Mouse (Mus musculus): ENCODE measurements around the gene Coa3.

Coa3 gene

DNA sequence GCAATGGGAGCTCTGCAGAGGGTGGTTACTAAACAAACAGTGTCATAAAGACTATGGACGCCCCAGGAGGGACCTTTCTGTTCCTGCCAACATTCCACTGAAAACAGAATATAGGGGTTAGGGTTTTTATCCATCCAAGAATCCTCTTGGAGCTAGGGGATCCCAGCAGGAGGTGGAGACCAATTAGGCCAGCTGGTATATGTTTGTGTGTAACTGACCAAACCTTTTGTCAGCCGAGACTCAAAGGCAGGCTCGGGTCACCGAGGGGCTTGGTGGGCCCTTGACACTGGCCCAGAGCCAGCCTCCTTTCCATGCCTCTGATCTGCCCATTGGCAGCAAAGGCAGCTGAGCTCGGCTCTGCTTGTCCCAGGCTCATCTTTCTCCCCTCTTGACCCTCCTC is 4.0 kb upstream of the Coa3 start:
- no peak for DNase-seq (ENCODE audit: low spot score in 2 of 2)

GRCm38 (mm10) chr11:101280837-101281236 is 1.9 kb upstream of the Coa3 start:
- DNase-seq (ENCODE audit: low spot score in 2 of 2) = no peak

GRCm38 (mm10) chr11:101279193-101279569 is 267 bp upstream of the Coa3 start:
- DNase-seq (ENCODE audit: low spot score in 2 of 2) = no peak

DNA sequence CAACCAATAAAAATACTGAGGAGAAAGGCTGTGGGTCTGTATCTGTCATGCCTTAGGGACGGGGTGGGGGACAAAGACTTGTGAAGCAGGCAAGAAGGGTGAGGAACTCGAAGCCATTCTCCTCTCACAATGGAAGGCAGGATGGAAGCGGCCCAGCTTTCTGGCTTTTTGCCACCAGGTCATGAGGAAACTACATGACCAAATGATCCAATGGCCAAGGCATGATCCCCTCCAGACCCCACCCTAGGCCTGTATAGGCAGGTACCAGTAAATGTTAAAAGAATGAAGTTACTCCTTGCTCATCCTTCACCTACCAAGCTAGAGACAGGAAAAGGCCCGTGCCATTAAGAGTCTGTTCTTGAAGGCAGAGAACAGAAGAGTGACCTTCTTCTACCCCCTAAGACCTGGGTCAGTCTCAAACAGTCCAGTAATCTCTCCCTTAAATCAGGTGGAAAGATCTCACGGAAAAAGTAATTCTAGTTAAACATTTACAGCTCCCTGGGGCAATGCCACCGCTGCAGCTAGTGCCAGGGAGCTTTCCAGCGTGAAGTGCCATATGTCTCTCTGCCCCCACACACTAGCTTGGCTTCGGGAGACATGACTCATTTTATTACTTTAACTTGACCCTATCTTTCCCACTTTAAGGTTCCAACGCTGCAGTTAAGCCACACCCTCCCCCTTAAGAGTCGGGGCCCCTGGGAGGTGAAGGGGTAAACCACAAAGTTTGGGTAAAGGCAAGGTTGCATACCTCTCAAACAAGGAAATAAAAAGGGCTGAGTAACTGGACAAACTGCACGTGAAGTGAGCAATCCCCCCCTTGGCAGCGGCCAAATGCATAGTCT is 1.3 kb downstream of the Coa3 start:
- peak; percentile 26 to 32 for DNase-seq (ENCODE audit: low spot score in 2 of 2)

- no peak for DNase-seq (ENCODE audit: low spot score in 2 of 2)
Measured at GRCm38 (mm10) chr11:101276319-101277070, 2.4 kb downstream of the Coa3 start.

DNA sequence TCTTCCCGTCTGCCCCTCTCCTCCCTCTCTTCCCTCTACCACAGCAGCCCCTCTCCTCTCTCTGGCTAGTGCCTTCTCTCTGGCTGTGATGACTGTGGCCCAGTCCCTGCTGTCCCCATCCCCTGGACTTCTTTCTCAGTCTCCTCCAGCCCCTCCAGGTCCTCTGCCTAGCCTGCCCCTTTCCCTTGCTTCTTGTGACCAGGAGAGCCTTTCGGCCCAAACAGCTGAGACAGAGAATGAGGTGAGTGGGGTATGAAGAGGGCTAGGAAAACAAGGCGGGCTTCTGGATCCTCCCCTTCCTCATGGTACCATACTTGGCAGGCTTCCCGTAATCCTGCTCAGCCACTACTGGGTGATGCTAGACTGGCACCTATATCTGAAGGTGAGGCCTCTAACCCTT is 3.6 kb downstream of the Coa3 start:
- no peak for DNase-seq (ENCODE audit: low spot score in 2 of 2)

GRCm38 (mm10) chr11:101272446-101272845 is 6.5 kb downstream of the Coa3 start:
- DNase-seq (ENCODE audit: low spot score in 2 of 2) = no peak

- no peak for DNase-seq (ENCODE audit: low spot score in 2 of 2)
Measured at GRCm38 (mm10) chr11:101269577-101270116, 9.3 kb downstream of the Coa3 start.

DNA sequence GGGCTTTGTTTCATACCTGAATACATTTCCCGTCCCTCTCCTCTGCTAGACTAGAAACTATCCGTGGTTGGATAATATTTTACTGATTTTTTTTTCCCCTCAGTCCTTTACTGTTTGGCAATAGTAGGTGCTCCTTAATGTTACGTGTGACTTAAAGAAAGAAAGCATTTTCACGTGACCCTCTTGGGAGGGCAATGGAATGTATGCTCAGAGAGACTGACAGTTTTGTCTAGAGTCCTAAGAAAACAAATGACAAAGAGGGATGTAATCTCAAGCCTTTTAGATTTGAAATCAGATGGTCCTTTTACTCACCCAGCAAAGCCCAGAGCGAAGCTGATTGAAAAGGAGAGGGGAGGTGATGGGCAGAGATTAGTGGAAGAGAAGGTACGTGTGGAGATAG is 13.0 kb downstream of the Coa3 start:
- DNase-seq (ENCODE audit: low spot score in 2 of 2) = no peak

GRCm38 (mm10) chr11:101264954-101265471 is 13.9 kb downstream of the Coa3 start:
- DNase-seq (ENCODE audit: low spot score in 2 of 2) = no peak

- DNase-seq (ENCODE audit: low spot score in 2 of 2) = no peak
Measured at GRCm38 (mm10) chr11:101263989-101264280, 15.0 kb downstream of the Coa3 start.

GRCm38 (mm10) chr11:101263138-101263988 is 15.6 kb downstream of the Coa3 start:
- no peak for DNase-seq (ENCODE audit: low spot score in 2 of 2)

DNA sequence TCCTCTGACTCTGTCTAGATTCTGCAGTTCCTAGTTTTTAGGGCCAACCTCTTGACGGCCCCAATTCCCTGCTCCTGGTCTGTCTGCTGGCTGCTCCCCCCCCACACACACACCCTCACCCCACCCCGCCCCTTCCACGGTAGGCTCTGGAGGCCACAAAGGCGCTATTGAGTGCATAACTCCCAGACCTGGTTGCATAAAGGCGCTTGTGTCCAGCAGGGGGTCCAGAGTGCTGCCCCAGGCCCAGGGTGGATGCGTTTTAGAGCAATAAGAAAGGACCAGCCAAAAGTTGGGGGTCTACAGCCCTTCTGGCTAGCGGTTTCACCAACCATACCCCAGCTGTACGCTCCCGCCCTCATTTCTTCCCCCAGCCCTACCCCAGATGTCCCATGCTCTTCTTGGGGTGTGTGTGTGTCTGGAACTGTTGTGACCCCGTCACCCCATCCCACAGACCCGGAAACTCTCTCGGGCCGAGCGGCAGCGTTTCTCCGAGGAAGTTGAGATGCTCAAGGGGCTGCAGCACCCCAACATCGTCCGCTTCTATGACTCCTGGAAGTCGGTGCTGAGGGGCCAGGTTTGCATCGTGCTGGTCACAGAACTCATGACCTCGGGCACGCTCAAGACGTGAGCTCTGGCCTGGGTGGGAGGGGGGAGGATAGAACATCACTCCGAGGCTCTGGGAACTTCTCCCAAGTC is 16.5 kb downstream of the Coa3 start:
- DNase-seq (ENCODE audit: low spot score in 2 of 2) = no peak

DNA sequence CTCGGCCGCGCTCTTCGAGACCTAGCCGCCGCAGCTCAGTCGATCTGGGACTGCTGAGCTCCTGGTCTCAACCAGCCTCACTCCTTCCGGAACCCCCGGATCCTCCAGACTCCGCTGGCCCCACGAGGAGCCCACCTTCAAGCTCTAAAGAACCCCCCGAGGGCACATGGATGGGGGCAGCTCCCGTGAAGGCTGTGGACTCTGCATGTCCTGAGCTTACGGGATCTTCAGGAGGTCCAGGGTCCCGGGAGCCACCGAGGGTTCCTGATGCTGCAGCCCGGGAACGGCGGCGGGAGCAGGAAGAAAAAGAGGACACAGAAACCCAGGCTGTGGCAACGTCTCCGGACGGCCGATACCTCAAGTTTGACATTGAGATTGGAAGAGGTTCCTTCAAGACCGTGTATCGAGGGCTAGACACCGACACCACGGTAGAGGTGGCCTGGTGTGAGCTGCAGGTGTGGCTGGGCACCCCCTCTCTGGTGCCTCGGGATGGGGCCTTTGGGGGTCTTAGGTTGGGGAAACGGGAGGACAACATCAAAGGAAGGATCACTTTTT is 18.0 kb downstream of the Coa3 start:
- DNase-seq (ENCODE audit: low spot score in 2 of 2) = no peak

GRCm38 (mm10) chr11:101259948-101260825 is 18.7 kb downstream of the Coa3 start, which contains the start of gene Wnk4:
Gene Wnk4 (plus strand): TSS chr11:101260567.
- DNase-seq (ENCODE audit: low spot score in 2 of 2) = peak; percentile 21 to 24

- DNase-seq (ENCODE audit: low spot score in 2 of 2) = peak; percentile 66 to 76
Measured at GRCm38 (mm10) chr11:101259261-101259712, 19.6 kb downstream of the Coa3 start.

DNA sequence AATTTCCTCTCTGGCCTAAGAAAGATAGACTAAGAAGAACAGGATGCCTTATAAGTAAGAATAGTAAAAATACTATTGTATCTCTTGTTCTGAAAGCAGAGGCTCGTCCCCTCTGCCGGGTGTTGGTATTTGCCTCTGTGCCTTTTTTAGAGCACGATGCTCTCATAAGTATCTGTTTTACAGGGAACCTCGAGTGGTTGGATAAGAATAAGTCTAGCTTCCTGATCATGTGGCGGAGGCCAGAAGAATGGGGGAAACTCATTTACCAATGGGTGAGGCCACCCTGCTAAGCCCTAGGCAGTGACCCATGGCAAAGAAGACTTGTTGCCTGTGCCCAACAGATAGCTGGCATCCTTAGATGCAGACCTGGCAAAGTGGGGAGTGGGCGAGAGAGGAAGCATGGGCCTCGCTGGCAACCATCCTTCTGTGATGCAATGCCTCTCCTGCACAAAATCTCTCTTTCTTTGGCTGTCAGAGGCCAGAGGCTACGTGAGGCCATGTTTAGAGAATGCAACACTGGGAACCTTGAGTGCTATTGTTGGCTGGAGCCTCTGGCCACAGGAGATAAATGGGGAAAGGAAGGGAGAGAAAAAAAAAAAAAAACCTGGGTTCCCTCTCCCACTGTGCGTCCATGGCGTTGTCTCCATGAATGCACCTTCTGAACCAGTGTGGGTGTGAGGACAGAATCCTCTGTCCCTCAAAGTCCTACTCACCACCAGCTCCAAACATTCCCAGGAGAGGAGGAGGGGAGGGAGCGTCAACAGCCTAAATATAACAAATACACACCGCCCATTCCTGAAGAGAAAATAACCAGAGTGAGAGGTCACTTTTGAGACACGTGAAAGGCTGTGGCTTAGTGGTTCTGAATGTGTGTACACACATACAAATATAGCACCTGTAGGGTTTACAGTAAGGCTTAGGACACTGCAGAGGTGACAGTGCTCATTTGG is 22.8 kb downstream of the Coa3 start:
- no peak for DNase-seq (ENCODE audit: low spot score in 2 of 2)

DNA sequence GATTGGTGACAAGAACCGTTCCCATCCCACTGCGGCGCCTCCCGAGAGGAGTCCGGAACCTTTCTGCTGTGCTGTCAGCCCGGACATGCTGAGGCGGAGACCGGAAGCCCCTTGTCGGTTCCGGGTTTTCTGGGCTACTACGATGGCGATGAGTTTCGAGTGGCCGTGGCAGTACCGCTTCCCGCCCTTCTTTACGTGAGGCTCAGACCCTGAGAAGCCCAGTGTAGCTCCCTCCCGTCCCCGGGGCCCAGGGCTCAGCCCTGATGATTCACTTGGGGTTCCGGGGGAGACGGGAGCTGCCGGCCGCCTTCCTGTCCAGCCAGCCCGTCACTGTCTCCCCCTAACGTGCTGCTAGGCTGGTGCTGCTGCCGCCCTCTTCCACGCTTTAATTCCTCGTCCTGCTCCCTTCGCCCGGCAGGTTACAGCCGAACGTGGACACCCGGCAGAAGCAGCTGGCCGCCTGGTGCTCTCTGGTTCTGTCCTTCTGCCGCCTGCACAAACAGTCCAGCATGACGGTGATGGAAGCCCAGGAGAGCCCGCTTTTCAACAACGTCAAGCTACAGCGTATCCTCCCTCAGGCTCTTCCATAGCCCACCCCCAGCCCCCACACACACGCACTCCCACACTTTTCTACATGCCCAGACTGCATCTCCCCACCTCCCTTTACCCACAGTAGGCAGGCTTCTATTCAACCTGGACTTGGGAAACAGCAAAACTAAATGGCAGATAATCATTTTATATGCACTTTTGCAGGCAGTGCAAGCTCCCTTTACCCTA is 25.1 kb downstream of the Coa3 start, which contains the start of gene Vps25:
Gene Vps25 (plus strand): TSS at position 95 of the 777 bp plus-strand sequence.
- DNase-seq (ENCODE audit: low spot score in 2 of 2) = peak; percentile 87 to 89

Measured in right cerebral cortex, adult 2 months (tissue).